Mouse (Mus musculus) fat pad, adult 2 months (tissue): ENCODE results near the gene Rabif.
"Not testable (repeated sequence)": the region's sequence is repeated elsewhere in the genome, so short reads cannot be mapped to it uniquely, and the experiment has no call there.

Experiments used
- DNase-seq: peaks from one replicate; pipeline ENCODE4 v3.0.0-alpha.2; 2011; ENCODE audit warnings: low read depth, low spot score; ENCODE audit errors: extremely low read depth

The Rabif gene

DNA sequence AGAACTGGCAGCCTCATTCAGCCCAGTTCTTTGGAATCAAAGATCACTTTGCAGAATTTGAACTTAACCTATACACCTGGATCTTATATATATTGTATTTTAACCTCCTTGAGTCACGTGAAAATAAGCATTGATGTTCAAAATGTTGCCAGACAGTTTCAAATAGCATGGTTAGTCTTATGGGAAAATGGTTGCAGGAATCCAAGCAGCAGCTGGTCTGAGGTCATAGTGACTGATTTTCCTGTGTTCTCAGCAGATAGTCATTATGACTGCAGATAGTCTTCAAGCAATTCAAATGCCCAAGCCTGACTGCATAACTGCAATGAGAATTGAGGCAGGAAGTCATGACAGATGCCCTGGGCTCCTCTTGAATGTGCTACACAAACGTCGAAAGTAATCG is 17.7 kb downstream of the Rabif start:
- DNase-seq = no peak

DNA sequence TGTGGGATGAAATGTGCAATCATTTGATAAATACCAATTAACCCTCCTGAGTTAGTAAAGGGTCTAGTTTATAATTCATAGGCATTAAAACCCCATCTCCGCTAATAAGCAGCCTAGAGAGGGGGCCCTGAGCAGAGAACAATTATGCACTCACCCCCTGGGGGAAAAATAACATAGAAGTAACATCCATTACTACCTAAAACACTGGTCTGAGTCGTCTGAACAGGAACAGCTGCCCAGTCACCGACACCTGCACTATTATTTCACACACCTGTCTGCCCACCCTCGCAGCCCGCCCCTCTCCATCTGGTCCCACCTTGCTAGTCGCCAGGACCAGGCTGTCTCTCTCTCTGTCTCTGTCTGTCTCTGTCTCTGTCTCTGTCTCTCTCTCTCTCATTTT is 18.1 kb downstream of the Rabif start:
- DNase-seq = no peak

DNA sequence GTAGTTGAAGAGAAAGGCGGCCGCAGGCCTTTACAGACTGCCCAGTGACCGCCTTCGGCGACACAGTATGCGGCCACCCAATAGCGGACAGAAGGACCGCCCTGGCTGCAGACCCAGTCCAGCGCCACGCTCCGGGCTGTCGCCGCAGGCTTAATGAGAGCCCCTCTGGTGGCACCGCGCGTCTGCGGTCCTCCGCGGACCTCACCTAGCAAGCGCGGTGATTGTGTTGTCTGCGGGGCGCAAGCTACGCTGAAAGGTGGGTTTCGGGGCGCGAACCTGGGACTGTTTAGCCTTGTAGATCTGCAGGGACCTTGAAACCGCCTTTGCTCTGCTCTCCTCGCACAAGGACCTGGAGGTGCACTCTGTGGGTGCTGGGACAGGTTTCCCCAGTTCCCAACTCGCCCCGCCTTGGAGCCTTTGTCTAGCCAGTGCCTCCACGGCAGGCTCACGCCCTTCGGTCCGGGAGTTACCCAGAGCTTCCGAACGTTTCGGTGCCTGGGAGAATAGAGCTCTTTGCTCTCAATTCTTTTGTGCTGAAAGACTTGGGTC is 18.9 kb downstream of the Rabif start:
- DNase-seq = no peak

DNA sequence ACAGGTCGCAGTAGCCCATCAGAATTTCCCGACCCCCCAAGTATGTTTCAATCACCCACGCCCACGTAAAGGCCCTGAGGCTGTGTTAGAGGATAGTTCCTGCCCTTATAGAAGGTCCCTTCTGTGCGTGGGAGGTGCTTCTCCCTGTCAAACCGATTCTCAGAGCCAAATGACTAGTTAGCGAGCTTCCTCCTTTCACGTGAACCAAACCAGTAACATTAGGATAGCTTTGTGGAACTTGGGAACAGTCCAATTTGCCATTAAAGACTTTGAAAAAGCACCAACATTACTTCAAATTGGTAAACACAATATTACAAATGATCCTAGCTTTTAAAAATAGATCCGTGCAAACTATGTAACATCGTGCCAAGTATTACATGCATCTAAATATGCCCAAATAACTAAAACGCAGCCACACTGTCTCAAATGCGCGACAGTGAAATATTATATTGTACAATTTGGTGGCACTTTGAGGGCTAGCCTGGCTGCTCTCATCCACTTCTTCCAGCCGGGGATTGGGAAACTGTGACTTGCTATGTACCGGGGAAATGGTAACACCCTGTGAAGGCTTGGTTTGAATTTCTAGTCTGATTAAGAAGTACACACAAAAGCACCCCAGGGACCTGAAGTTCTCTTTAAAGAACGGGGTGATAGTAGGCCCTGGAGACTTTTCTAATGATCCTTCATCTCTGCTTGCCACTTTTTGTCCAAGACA is 19.6 kb downstream of the Rabif start:
- DNase-seq = peak; percentile 95

DNA sequence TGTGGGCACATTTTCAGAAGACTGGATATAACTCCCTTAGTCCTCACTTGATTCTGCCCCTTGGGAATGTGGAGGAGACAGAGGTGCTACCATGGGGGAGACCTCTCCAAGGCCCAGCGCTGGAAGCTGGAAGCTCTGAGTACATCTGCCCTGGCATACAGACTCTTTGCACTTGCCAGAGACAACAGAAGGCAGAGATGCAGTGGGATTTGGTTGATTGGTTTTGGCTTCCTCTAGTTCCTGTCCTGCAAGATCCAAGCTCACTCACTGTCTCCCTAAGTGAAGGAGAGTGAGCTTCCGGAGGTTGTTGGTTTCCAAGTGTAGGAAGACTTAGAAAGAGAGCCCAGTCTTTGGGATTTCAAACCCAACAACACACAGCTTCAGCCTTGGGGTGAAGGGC is 21.4 kb downstream of the Rabif start:
- DNase-seq = no peak

DNA sequence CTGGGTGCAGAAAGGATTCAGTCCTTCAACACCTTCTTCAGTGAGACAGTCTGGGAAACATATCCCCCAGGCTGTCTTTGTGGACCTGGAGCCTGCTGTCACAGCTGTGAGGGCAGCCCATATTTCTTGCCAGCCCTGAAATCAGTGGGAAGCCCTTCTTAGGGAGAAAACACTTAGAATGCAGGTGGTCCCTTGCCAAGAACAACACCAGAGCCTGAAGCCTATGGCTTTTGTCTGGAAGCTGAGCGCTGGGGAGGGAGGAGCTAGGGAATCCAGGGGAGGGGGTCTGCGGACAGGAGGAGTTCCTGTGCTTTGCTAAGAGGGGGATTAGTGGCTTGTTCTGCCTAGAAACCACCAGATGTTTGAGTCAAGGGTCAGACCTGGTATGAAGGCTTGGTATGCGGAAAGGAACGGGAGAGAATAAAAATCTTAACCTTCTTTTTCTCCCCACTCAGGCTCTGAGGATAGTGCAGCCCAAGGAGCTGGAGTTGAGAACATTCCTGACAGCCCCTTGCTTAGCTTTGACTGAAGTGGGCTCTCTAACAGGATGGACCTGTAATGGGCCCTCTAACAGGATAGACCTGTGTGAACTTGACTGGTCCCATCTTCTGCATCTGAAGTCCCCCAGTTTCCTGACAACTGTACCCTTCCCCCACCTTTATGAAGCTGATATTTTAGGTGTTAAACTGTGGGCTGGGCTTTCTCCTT is 22.2 kb downstream of the Rabif start:
- DNase-seq = no peak

DNA sequence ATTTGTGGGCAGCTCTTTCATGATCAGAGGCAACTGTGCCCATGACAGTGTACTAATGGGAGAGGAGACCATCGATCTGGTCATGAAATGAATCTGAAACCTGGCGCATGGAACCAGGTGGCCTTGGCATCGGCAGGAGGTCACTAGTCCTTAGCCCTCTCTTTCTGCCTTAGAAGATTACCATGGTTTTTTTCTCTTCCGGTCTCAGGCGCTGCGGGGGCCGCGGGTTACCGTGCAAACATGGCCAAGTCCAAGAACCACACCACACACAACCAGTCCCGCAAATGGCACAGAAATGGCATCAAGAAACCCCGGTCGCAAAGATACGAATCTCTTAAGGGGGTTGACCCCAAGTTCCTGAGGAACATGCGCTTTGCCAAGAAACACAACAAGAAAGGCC is 23.4 kb downstream of the Rabif start:
- DNase-seq = not testable (repeated sequence)

DNA sequence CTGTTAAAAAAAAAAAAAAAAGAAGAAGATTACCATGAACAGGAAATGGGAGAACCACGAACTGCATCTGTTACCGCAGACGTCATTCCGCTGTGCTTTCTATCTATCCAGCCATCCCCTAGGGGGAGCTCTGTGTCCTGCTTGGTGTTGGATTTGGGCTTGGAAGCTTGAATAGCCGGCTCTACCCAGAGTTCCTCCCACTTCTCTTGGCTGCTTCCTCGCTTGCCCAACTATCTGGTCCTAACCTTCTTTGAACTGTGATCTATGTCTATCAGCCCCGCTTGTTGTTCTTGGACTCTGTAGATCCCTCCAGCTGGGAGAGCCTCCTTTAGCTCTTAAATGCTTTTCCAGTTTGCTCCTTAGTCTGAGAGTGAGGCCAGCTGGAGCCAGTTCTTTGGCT is 24.2 kb downstream of the Rabif start:
- DNase-seq = peak; percentile 99

DNA sequence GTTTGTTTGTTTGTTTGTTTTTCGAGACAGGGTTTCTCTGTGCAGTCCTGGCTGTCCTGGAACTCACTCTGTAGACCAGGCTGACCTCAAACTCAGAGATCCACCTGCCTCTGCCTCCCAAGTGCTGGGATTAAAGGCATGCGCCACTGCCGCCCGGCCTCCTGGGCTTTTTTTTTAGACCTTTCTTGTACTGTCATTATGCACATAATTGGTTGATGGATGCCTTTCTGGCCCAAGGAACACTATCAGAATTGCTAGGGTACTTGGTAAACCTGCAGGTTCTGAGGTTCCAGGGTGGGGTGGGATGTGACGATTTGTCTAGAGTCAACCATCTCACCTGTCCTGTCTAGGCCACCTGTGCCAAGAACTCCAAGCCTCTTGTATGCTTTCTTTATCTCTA is 24.8 kb downstream of the Rabif start:
- not testable (repeated sequence) for DNase-seq

DNA sequence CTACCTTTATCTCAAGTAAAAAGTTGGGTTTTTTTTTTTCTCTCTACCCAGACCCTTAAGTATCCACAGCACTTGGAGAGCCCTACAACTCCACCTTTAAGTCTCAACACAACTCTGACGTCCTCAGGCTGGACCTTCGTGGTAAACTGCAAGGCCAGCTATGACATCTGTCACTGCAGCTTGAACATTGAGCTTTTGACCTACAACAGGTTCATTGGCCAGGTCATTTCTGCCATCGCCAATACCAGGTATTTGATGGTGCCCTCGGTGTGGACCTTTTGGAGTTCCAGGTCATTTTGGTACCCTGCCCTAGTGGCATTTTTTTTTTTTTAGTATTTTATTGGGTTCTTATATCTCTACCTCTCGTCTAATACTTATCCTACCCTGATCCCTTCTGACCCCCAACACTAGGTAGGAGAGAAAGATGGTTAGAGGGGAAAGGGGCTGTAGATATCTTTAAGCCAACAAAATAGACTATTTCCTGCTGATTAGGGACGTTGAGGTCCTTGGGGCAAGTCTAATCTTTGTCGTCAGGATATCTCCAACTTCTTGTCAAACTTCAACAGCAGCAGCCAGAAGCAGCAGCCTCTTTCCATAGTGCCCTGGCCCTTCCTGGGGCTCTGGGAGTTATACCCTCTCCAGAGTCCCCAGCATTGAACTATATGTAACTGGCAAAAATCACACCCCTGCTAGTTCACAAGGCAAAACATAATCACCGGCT is 25.7 kb downstream of the Rabif start:
- no peak for DNase-seq

DNA sequence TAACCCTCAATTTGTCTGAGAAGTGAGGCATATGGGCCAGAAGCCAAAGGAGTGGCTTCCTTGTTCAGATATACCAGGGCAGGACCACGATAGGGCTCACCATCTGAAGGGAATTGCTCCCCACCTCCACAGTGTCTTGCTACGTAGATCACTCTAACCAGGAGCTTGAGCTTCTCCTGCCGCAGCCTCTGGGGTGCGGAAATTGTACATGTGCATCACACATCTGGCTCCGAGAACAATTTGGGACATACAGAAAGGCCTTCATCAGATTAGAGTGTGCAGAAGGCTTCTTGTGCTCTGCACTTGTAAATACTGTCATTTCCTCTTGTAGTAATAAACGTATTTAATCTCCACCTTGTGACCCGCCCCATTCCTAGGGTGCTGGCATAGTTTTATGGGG is 26.7 kb downstream of the Rabif start:
- no peak for DNase-seq

DNA sequence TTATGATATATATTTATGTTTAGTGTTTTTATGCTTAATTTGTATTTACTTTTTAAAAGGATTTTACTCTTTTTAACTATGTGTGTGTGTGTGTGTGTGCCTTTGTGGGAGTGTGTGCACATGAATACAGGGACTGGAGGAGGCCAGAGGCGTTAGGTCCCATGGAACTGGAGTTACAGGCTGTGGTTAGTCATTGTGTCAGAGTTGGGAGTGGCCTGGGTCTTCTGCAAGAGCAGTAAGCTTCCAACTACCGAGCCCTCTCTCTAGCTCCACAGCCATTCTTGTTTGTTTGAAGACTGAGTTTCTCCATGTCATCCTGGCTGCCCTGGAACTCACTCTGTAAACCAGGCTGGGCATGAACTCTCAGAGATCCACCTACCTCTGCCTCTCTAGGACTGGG is 27.9 kb downstream of the Rabif start:
- peak; percentile 78 for DNase-seq

DNA sequence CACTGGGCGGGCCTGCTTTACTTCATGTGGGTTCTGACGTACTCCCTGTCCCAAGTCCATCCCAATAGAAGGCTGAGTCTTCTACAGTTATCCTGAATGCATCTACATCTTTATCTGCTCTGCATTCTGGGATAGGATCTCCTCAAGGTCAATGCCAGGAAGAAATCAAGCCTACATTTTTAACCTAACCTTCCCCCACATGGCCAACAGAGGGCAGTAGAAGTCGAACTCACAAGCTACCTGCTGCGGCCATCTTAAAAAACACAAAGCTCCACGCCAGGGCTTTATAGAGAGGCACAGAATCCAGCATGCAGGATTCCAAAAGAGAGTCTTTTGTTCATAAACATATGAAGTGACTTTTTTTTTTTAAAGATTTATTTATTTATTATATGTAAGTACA is 30.0 kb downstream of the Rabif start:
- DNase-seq = no peak

DNA sequence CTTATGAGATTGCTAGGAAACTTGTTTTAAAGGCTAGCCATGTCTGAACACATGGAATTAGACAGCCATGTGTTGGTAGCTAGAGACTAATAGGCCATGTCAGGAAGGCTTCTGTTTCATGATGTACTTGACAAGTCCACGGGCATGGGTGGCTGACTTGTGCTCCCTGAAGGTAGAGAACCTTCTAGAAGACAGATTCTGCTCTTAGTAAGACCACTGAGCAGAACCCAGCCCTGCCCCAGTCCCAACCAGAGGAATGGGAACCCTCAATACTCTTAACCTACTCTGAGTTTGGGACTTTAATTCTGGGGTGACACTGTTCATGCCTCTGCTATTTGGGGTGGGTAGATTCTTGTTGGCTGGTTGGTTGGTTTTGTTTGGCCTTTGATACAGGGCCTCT is 30.6 kb downstream of the Rabif start:
- DNase-seq = no peak

DNA sequence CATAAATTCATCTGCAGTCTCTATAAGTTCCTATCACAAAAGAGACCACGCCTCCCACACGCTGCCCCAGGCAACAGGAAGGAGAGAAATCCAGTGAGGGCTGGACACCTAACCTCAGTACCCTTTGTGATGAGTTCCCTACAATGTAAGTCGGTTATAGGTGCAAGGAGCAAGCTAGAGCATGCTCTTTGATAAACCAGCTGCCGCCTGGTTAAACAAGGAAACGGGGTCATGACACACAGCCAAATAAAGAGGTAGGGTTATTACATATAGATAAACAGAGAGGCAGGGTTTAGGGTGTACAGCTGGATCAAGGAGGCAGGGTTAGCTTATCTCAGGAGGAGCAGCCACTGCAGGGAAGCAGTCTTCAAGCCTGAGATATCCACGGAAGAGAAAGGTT is 32.3 kb downstream of the Rabif start:
- no peak for DNase-seq

DNA sequence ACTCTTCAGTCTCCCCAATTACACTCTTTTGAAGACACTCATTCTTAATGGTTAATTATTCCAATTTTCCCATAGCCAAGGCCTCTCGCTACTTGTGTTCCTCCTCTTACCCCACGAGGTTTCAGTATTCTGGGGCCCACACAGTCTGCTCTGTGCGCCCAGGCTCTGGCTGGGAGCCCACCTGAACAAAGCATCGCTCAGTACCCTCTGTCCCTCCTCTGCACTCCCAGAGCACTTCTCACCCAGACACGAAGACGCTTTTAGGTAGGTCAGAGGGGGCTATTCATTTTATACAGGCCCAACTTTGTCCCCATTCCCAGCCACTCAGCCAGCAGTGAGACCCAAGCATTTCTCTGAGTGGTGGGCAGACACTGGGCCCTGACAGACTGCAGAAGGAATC is 36.2 kb downstream of the Rabif start:
- DNase-seq = no peak

DNA sequence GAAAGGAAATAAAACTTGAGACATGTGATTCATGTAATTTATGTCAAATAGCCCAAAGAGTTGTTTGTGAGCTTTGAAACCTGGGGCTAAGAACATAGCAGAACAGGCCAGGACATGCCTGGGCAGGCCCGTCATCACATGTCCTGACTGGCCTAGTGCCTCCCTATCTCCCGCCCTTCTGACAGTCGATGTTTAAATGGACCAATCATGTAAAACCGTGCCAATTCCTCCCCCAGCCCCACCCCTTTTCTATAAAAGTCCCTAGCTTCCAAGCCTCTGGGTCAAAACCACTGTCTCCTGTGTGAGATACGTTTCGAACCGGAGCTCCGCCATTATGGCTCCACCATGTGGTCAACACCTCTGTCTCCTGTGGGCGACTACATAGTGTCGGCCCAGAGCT is 39.3 kb downstream of the Rabif start:
- DNase-seq = not testable (repeated sequence)

DNA sequence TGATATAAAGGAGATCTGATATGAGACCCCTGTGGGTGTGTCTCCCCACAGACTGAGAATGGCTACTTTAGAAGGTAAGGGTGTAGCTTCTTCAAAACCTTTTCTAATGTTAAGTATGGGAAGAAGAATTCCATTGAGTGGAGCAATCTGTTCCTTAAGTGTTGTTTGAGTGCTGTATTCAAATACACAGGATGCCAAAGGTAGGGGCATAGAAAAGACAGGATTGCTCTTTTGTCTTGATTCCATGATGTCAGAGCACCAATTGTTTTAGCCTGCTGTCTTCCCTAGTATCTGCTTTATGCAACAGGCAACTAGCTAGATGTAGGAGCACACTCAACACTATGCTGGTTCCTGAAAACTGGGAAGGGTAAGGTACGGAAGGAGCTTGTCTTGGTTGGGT is 40.6 kb downstream of the Rabif start:
- DNase-seq = no peak

DNA sequence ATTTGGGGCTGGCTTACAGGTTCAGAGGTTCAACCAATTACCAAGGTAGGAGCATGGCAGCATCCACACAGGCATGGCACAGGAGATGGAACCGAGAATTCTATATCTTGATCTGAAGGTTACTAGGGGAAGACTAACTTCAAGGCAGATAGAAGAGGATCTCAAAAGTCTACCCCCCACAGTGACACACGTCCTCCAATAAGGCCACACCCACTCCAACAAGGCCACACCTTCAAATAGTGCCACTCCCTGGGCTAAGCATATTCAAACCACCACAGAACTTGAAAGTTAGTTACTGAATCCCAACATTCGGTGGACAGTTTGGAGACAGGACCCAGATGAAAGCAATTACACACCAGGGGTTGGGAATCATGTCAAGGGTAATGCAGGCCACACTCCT is 41.1 kb downstream of the Rabif start:
- no peak for DNase-seq

DNA sequence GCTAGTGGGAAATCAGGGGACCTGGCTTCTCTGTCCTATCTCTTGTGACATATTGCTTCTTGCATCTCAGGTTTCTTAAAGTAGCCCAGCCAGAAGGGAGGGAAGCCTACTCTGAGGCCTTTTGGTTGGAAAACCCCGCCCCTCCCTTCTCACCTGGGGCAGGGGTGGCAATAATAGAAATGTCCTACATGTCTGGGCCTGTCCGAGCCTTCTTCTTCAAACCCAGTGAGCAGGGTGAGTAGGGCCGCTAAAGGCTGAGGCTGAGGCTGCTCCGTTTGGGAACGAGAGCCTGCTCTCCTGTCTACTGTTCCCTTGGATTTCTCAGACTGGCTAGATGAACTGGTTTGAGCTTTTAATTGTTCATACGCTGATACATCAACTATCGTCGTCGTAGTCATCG is 46.2 kb downstream of the Rabif start:
- DNase-seq = no peak

DNA sequence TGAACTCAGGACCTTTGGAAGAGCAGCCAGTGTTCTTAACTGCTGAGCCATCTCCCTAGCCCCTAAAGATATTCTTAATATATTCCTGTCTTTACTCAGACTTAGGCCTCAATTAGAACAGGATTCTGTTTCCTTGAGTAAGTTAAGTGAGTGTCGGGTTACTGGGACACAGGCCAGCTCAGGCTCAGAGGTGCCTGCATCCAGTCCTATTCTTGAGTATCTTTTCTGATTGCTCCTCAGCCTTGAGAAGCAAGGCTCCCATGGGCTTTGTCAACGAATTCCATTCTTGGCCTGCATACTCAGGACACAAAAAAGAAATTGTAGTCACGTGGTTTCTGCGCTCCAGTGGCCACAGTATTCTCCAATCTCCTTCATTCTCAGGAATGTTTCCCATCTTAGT is 53.8 kb downstream of the Rabif start:
- no peak for DNase-seq

DNA sequence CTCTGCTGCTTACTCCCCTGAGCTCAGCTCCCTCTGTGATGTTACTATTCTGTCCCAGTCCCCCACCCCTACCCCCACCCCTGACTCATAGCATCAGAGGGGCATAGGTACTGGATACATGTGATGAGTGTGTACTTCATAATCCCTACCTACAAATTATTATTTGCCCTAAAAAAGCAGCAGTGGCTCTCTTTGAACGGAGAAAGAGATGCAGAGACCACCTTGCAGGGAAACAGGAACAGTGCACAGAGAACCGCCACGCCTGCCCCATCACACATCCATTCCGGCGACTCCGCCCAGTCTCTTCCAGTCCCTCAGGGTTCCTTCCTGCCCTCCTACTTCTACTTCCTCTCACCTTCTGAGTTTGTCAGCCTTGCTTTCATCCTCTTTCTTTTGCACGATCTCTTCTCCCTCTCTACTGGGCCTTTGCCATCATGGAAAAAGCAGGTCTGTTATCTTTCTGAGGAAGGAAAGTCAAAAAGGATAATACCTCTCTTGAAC is 55.2 kb downstream of the Rabif start, which contains the start of gene Mgat4e:
Gene Mgat4e (minus strand): TSS at position 51 of the 501 bp plus-strand sequence.
- no peak for DNase-seq
